Mouse (Mus musculus): ENCODE data around the gene Angel1.

- TF ChIP-seq POLR2A (IDR thresholded peaks at IDR 0.05; ENCODE audit: extremely low read depth, insufficient read depth, low read length) = no peak
- TF ChIP-seq CTCF (IDR thresholded peaks at IDR 0.05; ENCODE audit: extremely low read depth, insufficient read depth, low read length) = 0 out of 2 replicates have a peak, but pooled peaks have one; percentile 5
Measured at GRCm38 (mm10) chr12:86665656-86666055, 60.6 kb downstream of the Angel1 start.
